Mouse (Mus musculus) ovary, adult 18-20 months (tissue): ENCODE data around the gene Sirt5.

Experiments
- DNase-seq: peaks from one replicate; pipeline ENCODE4 v3.0.0; 2022; ENCODE audit warnings: low spot score, mixed read lengths

The Sirt5 gene

GRCm38 (mm10) chr13:43374205-43374604 is 8.9 kb downstream of the Sirt5 start:
- no peak for DNase-seq

GRCm38 (mm10) chr13:43374918-43375432 is 9.7 kb downstream of the Sirt5 start:
- no peak for DNase-seq

- DNase-seq = no peak
These were observed 14.7 kb downstream of the Sirt5 start for GRCm38 (mm10) chr13:43379989-43380388.

GRCm38 (mm10) chr13:43385321-43385720 is 20.0 kb downstream of the Sirt5 start:
- no peak for DNase-seq

- no peak for DNase-seq
These were observed 32.5 kb downstream of the Sirt5 start for GRCm38 (mm10) chr13:43397700-43398296.

- peak; percentile 83 for DNase-seq
These were observed 33.2 kb downstream of the Sirt5 start, which contains the start of gene Nol7 for GRCm38 (mm10) chr13:43398297-43399080. Nol7 (plus strand) TSS chr13:43398390.

- DNase-seq = no peak
These were observed 34.3 kb downstream of the Sirt5 start for GRCm38 (mm10) chr13:43399576-43399975.

- DNase-seq = no peak
These were observed 47.0 kb downstream of the Sirt5 start for GRCm38 (mm10) chr13:43412311-43412710.

- no peak for DNase-seq
These were observed 48.3 kb downstream of the Sirt5 start for GRCm38 (mm10) chr13:43413611-43414010.

GRCm38 (mm10) chr13:43415249-43415648 is 50.0 kb downstream of the Sirt5 start:
- DNase-seq = no peak

GRCm38 (mm10) chr13:43428436-43428835 is 63.1 kb downstream of the Sirt5 start:
- no peak for DNase-seq

GRCm38 (mm10) chr13:43433395-43433794 is 68.1 kb downstream of the Sirt5 start:
- DNase-seq = no peak

- no peak for DNase-seq
These were observed 75.1 kb downstream of the Sirt5 start for GRCm38 (mm10) chr13:43440376-43440775.

GRCm38 (mm10) chr13:43442551-43442950 is 77.3 kb downstream of the Sirt5 start:
- no peak for DNase-seq

GRCm38 (mm10) chr13:43443706-43444105 is 78.4 kb downstream of the Sirt5 start:
- DNase-seq = no peak

- DNase-seq = no peak
These were observed 79.4 kb downstream of the Sirt5 start for GRCm38 (mm10) chr13:43444717-43445116.
